In the genomic region with DNA sequence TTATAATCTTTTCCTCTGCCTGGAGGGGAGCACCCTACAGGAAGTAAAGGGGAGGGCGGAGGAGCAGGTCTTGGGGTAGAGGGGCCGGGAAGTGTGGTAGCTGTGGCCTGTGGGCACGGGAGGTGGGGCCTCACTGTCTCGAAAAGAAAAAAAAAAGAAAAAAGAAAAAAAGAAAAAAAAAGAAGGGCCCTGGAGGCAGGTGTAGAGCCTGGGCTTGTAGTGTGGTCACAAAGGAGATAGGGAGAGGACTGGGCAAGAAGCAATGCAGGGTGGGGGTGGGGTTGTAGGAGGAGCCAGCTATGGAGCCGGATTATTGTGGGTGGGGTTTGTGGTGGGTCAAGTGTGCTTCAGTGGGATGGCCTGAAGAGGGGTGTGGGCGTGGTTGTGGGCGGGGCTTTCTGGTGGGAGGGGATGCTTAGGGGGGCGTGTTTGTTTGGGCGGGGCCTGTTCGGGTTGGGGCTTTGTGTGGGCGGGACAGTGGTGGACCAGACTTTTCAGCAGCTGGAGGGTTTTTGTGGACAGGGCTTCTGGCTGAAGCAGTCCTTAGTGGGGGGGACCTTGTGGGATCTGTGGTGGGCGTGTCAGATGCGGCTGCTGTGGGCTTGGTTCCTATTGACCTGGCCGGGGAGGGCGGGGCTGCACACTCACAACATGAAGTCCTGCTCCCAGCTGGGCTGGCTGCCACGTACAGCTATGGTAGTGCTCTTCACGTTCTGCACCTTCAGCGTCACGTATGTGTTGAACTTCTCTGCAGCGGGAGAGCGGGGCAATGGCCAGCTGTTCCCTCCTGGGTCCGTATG, we compare ENCODE assay signal across 8 mouse cellular contexts. TPM values are rescaled to one million over a fixed set of nuclear protein-coding genes. Genes with fewer than 3 reads are reported as not detected.
A peak's percentile ranks its signal among the peaks of the same experiment; 100 is the strongest.
DNase-seq lines count a peak whose midpoint lies in the region; ATAC-seq and TF ChIP-seq lines count a peak whose summit lies in the region.

No protein-coding gene starts in this region.

- H3K4me3 ChIP-seq in midbrain, embryonic 10.5 days: peak overlapping the region; percentile 44
- no peak overlapping the region for H3K4me3 ChIP-seq in midbrain, embryonic 16.5 days (ENCODE audit: low read depth, low read length)
- no peak overlapping the region for H3K4me3 ChIP-seq in hindbrain, embryonic 13.5 days
- no peak overlapping the region for H3K4me3 ChIP-seq in midbrain, embryonic 15.5 days

- no peak for TF ChIP-seq POLR2A in brain, embryonic 14.5 days (IDR thresholded peaks at IDR 0.05; ENCODE audit: borderline replicate concordance, extremely low read depth, insufficient read depth, insufficient read length, poor library complexity, severe bottlenecking)

- WGBS in midbrain, embryonic 10.5 days: 5% methylated on average over 22 of the region's 22 CpGs
- 6% methylated on average over 22 of the region's 22 CpGs for WGBS in midbrain, embryonic 16.5 days
- 7% methylated on average over 22 of the region's 22 CpGs for WGBS in hindbrain, embryonic 13.5 days
- WGBS in midbrain, embryonic 15.5 days: 6% methylated on average over 22 of the region's 22 CpGs

- peak; percentile 91 for DNase-seq in midbrain, embryonic 10.5 days (ENCODE audit: low spot score)
- DNase-seq in brain, embryonic 14.5 days (ENCODE audit: low read depth): peak; percentile 80
- peak; percentile 87 for DNase-seq in liver
- peak; percentile 62 for DNase-seq in thymus, postnatal 14 days
- DNase-seq in right cerebral cortex, adult 2 months (ENCODE audit: low spot score in 2 of 2): no peak

- no peaks in the 10 kb centered on the region for H3K36me3 ChIP-seq in midbrain, embryonic 10.5 days
- H3K36me3 ChIP-seq in midbrain, embryonic 16.5 days (ENCODE audit: control insufficient read depth, insufficient read depth, low read length): peaks cover 16% of the 10 kb centered on the region; the same call in 1 of the 2 replicates
- H3K36me3 ChIP-seq in hindbrain, embryonic 13.5 days: peaks cover 30% of the 10 kb centered on the region
- H3K36me3 ChIP-seq in midbrain, embryonic 15.5 days (replicated peaks): peaks cover 13% of the 10 kb centered on the region

- H3K27ac ChIP-seq in midbrain, embryonic 10.5 days (replicated peaks): peak overlapping the region; percentile 81
- no peak overlapping the region for H3K27ac ChIP-seq in midbrain, embryonic 16.5 days (ENCODE audit: low read length)
- no peak overlapping the region for H3K27ac ChIP-seq in hindbrain, embryonic 13.5 days
- H3K27ac ChIP-seq in midbrain, embryonic 15.5 days: no peak overlapping the region

- no peak for ATAC-seq in midbrain, embryonic 16.5 days
- no peak for ATAC-seq in hindbrain, embryonic 13.5 days (ENCODE audit: low FRiP score)
- no peak for ATAC-seq in midbrain, embryonic 15.5 days (replicated peaks)

- no peaks in the 10 kb centered on the region for H3K9me3 ChIP-seq in midbrain, embryonic 10.5 days (replicated peaks)
- H3K9me3 ChIP-seq in midbrain, embryonic 16.5 days (replicated peaks; ENCODE audit: control insufficient read depth, low read length, poor library complexity, severe bottlenecking): no peaks in the 10 kb centered on the region
- no peaks in the 10 kb centered on the region for H3K9me3 ChIP-seq in hindbrain, embryonic 13.5 days
- no peaks in the 10 kb centered on the region for H3K9me3 ChIP-seq in midbrain, embryonic 15.5 days

- no peak overlapping the region for H3K9ac ChIP-seq in midbrain, embryonic 16.5 days (ENCODE audit: low read depth, low read length)
- peak overlapping the region; percentile 6; the same call in 1 of the 2 replicates for H3K9ac ChIP-seq in hindbrain, embryonic 13.5 days
- no peak overlapping the region for H3K9ac ChIP-seq in midbrain, embryonic 15.5 days

- H3K4me2 ChIP-seq in midbrain, embryonic 16.5 days (ENCODE audit: low read length): no peak overlapping the region
- H3K4me2 ChIP-seq in hindbrain, embryonic 13.5 days: peak overlapping the region; percentile 24
- peak overlapping the region; percentile 2; the same call in 1 of the 2 replicates for H3K4me2 ChIP-seq in midbrain, embryonic 15.5 days

- peaks cover 56% of the 10 kb centered on the region for H3K4me1 ChIP-seq in midbrain, embryonic 10.5 days
- H3K4me1 ChIP-seq in midbrain, embryonic 16.5 days (ENCODE audit: control insufficient read depth, insufficient read depth, low read length): peaks cover 36% of the 10 kb centered on the region
- H3K4me1 ChIP-seq in hindbrain, embryonic 13.5 days (replicated peaks): peaks cover 50% of the 10 kb centered on the region
- H3K4me1 ChIP-seq in midbrain, embryonic 15.5 days: peaks cover 46% of the 10 kb centered on the region

- no peak for TF ChIP-seq CTCF in brain, embryonic 14.5 days (IDR thresholded peaks at IDR 0.05; ENCODE audit: borderline replicate concordance, extremely low read depth, insufficient read depth, insufficient read length)

- H3K27me3 ChIP-seq in midbrain, embryonic 10.5 days (ENCODE audit: low read depth, poor library complexity, severe bottlenecking): peaks cover 92% of the 10 kb centered on the region
- no peaks in the 10 kb centered on the region for H3K27me3 ChIP-seq in midbrain, embryonic 16.5 days (ENCODE audit: control insufficient read depth, insufficient read depth, low read depth, low read length)
- H3K27me3 ChIP-seq in hindbrain, embryonic 13.5 days: peaks cover 36% of the 10 kb centered on the region
- no peaks in the 10 kb centered on the region; the same call in none of the 2 replicates for H3K27me3 ChIP-seq in midbrain, embryonic 15.5 days (replicated peaks)

RNA-seq across cellular contexts. Expression of a gene that starts 6.0 kb away (rescaled TPM):
- polyA plus RNA-seq in midbrain, embryonic 10.5 days (2016; fragmentation: Nextera tagmentation; extraction: Ambion mirVana): 4.6 and 8.1 TPM in 2 replicates
- 23.5 and 29.0 TPM in 2 replicates for polyA plus RNA-seq in midbrain, embryonic 16.5 days (2015; fragmentation: Nextera tagmentation; extraction: Ambion mirVana)
- 84.9 and 86.4 TPM in 2 replicates for polyA plus RNA-seq in brain, embryonic 14.5 days (2012; rRNA removed)
- polyA plus RNA-seq in hindbrain, embryonic 13.5 days (2015; fragmentation: Nextera tagmentation; extraction: Ambion mirVana): 18.0 and 18.9 TPM in 2 replicates
- 26.9 and 27.4 TPM in 2 replicates for polyA plus RNA-seq in midbrain, embryonic 15.5 days (2015; fragmentation: Nextera tagmentation; extraction: Ambion mirVana)

RNA-seq across cellular contexts. Expression of a gene that starts 10.6 kb away (rescaled TPM):
- 2.8 and 3.7 TPM in 2 replicates for polyA plus RNA-seq in midbrain, embryonic 10.5 days (2016; fragmentation: Nextera tagmentation; extraction: Ambion mirVana)
- 4.7 and 5.4 TPM in 2 replicates for polyA plus RNA-seq in midbrain, embryonic 16.5 days (2015; fragmentation: Nextera tagmentation; extraction: Ambion mirVana)
- 3.7 and 5.1 TPM in 2 replicates for polyA plus RNA-seq in brain, embryonic 14.5 days (2012; rRNA removed)
- polyA plus RNA-seq in hindbrain, embryonic 13.5 days (2015; fragmentation: Nextera tagmentation; extraction: Ambion mirVana): 3.5 TPM in 2 replicates
- polyA plus RNA-seq in midbrain, embryonic 15.5 days (2015; fragmentation: Nextera tagmentation; extraction: Ambion mirVana): 5.2 and 5.8 TPM in 2 replicates

RNA-seq across cellular contexts. Expression of a gene that starts 23.5 kb away (rescaled TPM):
- polyA plus RNA-seq in midbrain, embryonic 10.5 days (2016; fragmentation: Nextera tagmentation; extraction: Ambion mirVana): 0.30 and 0.37 TPM in 2 replicates
- polyA plus RNA-seq in midbrain, embryonic 16.5 days (2015; fragmentation: Nextera tagmentation; extraction: Ambion mirVana): 1.4 TPM in 1 of 2 replicates, not detected in the other
- polyA plus RNA-seq in brain, embryonic 14.5 days (2012; rRNA removed): 0.60 and 1.1 TPM in 2 replicates
- polyA plus RNA-seq in hindbrain, embryonic 13.5 days (2015; fragmentation: Nextera tagmentation; extraction: Ambion mirVana): 0.31 and 0.79 TPM in 2 replicates
- polyA plus RNA-seq in midbrain, embryonic 15.5 days (2015; fragmentation: Nextera tagmentation; extraction: Ambion mirVana): 0.37 and 1.5 TPM in 2 replicates

RNA-seq across cellular contexts. Expression of a gene that starts 36.1 kb away (rescaled TPM):
- polyA plus RNA-seq in midbrain, embryonic 10.5 days (2016; fragmentation: Nextera tagmentation; extraction: Ambion mirVana): 0.67 and 0.89 TPM in 2 replicates
- 0.20 and 0.50 TPM in 2 replicates for polyA plus RNA-seq in midbrain, embryonic 16.5 days (2015; fragmentation: Nextera tagmentation; extraction: Ambion mirVana)
- polyA plus RNA-seq in brain, embryonic 14.5 days (2012; rRNA removed): 0.45 and 0.46 TPM in 2 replicates
- polyA plus RNA-seq in hindbrain, embryonic 13.5 days (2015; fragmentation: Nextera tagmentation; extraction: Ambion mirVana): 0.32 and 0.34 TPM in 2 replicates
- polyA plus RNA-seq in midbrain, embryonic 15.5 days (2015; fragmentation: Nextera tagmentation; extraction: Ambion mirVana): 0.27 and 0.36 TPM in 2 replicates

RNA-seq across cellular contexts. Expression of a gene that starts 54.7 kb away (rescaled TPM):
- polyA plus RNA-seq in midbrain, embryonic 10.5 days (2016; fragmentation: Nextera tagmentation; extraction: Ambion mirVana): 51.2 and 52.8 TPM in 2 replicates
- 68.8 and 70.8 TPM in 2 replicates for polyA plus RNA-seq in midbrain, embryonic 16.5 days (2015; fragmentation: Nextera tagmentation; extraction: Ambion mirVana)
- 128 and 150 TPM in 2 replicates for polyA plus RNA-seq in brain, embryonic 14.5 days (2012; rRNA removed)
- 57.5 and 63.2 TPM in 2 replicates for polyA plus RNA-seq in hindbrain, embryonic 13.5 days (2015; fragmentation: Nextera tagmentation; extraction: Ambion mirVana)
- polyA plus RNA-seq in midbrain, embryonic 15.5 days (2015; fragmentation: Nextera tagmentation; extraction: Ambion mirVana): 70.5 and 74.5 TPM in 2 replicates

Comparison
In these comparisons a context has a peak if more than half of its experiments do, and no peak if none do; other contexts are left out.
1. DNase-seq: peak in midbrain, embryonic 10.5 days (single experiment), brain, embryonic 14.5 days (single experiment), liver (single experiment) and thymus, postnatal 14 days (single experiment); none in right cerebral cortex, adult 2 months (0 of 2).